Mouse (Mus musculus): ENCODE results near the gene Tbc1d16. TPM values are rescaled to one million over a fixed set of nuclear protein-coding genes. Genes with fewer than 3 reads are reported as not detected.

The Tbc1d16 gene
- polyA plus RNA-seq, 1 experiment = 5.0 TPM

DNA sequence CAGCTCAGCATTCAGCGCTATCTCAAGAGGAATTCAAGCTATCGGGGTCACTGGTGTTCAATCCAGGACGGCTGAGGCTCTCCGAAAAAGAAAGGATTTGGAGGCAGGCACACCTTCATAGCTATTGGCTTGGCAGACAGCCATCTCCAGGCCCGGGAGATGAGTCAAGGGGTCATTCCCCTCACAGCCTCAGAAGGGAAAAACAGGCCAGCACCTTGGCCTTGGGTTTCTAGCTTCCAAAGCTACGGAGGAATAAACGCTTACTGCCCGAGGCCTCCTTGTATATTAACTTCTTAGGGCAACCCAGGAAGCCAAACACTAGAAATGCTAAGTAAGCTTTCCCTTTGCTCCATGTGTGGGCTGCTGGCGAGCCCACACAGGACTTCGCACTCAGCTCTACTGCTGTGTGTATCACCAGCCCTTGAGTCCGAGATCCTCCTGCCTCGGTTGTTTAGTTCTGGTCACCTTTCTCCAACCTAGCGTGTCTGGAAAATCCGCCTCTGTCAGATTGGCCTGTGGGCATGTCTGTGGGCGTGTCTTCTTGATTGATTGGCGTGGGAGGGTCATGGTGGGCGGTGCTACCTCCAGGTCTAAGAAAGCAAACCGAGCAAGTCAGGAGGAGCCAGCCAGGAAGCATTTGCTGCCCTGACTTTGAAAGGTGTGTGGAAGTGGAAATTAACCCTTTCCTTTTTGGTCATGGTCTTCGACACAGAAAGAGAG is 15.0 kb downstream of the Tbc1d16 start:
- H3K36me3 ChIP-seq (ENCODE audit: control insufficient read depth, insufficient read depth, low read length) = no peaks in the 10 kb centered on the region
- no peak overlapping the region for H3K4me3 ChIP-seq (ENCODE audit: low read depth, low read length)
- 49% methylated on average over 19 of the region's 19 CpGs for WGBS
- H3K4me1 ChIP-seq (ENCODE audit: control insufficient read depth, insufficient read depth, insufficient read length, low read length) = peaks cover 26% of the 10 kb centered on the region
- no peaks in the 10 kb centered on the region for H3K27me3 ChIP-seq (ENCODE audit: control insufficient read depth, insufficient read depth, low read length)
- TF ChIP-seq CTCF (IDR thresholded peaks at IDR 0.05; ENCODE audit: extremely low read depth, insufficient read length, insufficient replicate concordance, low read depth, low read length) (no peak), POLR2A (IDR thresholded peaks at IDR 0.05; ENCODE audit: low read depth, low read length) (no peak)
- H3K27ac ChIP-seq (ENCODE audit: insufficient read depth, low read depth, low read length) = no peak overlapping the region

DNA sequence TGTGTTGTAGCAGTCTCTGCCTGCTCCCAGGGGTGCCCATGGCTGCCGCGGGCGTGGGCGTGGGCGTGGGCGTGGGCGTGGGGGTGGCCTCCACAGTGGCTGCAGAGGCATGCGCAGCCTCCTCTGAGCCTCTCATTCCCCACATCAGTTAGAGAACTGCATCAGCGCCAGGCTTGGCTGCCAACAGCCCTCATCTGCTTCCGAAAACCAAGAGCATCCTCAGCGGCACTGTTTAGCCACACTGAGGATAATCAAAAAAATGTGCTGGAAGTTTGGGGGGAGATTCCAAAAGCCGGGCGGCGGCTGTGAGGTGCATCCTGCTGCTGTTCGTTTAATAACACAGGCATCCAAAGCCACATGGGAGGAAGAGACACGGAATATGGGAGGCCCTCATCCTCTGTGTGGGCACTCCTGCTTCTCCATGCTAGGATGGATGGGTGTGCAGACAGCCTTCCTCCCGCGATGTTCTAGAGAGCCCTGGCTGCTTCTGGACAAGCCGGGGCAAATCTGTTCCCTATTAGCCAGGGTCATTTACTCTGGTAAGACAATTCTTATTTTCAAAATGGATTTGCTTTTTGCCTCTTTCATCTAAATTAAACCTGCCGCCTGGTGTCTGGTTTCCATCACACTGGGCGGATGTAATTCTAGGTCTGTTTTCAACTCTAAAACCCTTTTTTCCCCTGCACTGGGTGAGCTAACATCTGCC is 16.5 kb downstream of the Tbc1d16 start:
- TF ChIP-seq CTCF (IDR thresholded peaks at IDR 0.05; ENCODE audit: extremely low read depth, insufficient read length, insufficient replicate concordance, low read depth, low read length) = no peak
- TF ChIP-seq POLR2A (IDR thresholded peaks at IDR 0.05; ENCODE audit: low read depth, low read length) = no peak
- WGBS = 83% methylated on average over 21 of the region's 21 CpGs
- peaks cover 26% of the 10 kb centered on the region for H3K4me1 ChIP-seq (ENCODE audit: control insufficient read depth, insufficient read depth, insufficient read length, low read length)

DNA sequence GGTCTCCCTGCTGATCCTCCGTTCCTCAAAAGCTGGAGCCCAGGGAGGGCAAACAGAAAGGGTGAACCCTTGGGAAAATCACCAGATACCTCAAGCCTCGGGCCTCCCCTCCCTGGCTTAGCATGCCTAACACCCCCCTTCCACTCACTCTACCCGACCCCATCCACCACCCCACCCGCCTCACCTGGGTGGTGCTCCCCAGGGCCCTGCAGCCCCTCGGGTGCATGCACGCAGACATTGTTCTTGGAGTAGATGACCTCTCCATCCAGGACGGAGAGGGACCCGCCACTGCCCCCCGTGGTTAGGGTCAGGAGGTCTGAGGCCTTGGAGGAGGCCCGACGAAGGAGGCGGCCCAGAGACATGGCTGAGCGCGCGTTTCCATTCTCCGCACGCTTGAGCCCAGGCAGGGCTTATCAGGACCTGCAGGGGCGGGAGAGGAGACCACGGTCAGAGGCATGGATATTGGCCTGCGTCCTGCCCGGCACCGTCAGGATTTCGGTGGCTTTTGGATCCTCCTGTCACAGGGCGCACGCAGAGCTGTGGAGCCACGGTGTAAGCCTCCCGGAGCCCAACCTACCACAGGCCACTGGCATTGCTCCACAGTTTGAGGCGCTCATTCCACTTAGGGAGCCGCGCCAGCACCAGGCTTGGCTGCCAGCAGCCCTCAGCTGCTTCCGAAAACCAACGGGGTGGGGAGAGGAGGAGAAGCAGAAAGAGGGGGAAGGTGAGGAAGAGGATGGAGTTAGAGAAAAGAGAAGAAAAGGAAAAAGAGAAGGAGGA is 17.8 kb downstream of the Tbc1d16 start:
- H3K4me3 ChIP-seq (ENCODE audit: low read depth, low read length) = no peak overlapping the region
- H3K27ac ChIP-seq (ENCODE audit: insufficient read depth, low read depth, low read length) = no peak overlapping the region
- peaks cover 16% of the 10 kb centered on the region for H3K4me1 ChIP-seq (ENCODE audit: control insufficient read depth, insufficient read depth, insufficient read length, low read length)
- H3K27me3 ChIP-seq (ENCODE audit: control insufficient read depth, insufficient read depth, low read length) = no peaks in the 10 kb centered on the region
- H3K36me3 ChIP-seq (ENCODE audit: control insufficient read depth, insufficient read depth, low read length) = no peaks in the 10 kb centered on the region
- WGBS = 76% methylated on average over 32 of the region's 32 CpGs
- TF ChIP-seq CTCF (IDR thresholded peaks at IDR 0.05; ENCODE audit: extremely low read depth, insufficient read length, insufficient replicate concordance, low read depth, low read length) (no peak), POLR2A (IDR thresholded peaks at IDR 0.05; ENCODE audit: low read depth, low read length) (no peak)

More for the DNA sequence above, 16.5 kb downstream of the Tbc1d16 start:
- Histone ChIP-seq H3K36me3 (ENCODE audit: control insufficient read depth, insufficient read depth, low read length) (no peaks in the 10 kb centered on the region), H3K27ac (ENCODE audit: insufficient read depth, low read depth, low read length) (no peak overlapping the region), H3K4me3 (ENCODE audit: low read depth, low read length) (no peak overlapping the region), H3K27me3 (ENCODE audit: control insufficient read depth, insufficient read depth, low read length) (no peaks in the 10 kb centered on the region)

DNA sequence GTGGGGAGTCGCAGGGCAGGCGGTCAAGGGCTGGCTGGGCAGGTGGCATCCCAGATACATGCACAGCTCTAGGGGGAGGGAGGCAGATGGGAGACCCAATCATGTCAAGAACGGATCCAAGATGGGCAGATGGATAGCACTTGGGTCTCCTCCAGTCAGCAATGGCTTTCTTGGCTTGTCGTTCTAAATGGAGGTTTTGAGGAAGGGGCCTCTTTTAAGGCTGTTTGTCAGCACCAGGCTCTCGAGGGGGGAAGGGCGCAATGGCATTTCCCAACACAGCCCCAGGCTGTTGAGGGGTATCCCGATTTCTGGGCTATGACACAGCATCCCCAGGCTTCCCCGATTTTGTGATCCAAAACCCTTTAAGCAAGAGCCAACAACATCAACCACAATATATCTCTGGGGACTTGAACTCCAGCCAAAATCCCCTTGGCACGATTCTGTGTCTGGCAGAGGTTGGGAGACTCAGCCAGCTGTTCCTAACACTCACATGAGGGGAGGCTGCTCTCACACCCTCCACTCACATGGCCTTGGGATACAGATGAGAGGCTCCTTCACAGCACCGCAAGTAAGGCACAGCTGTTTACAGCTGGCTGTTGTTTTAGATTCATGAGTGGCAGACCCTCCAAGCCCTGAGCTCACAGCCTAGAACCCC is 18.8 kb downstream of the Tbc1d16 start:
- H3K36me3 ChIP-seq (ENCODE audit: control insufficient read depth, insufficient read depth, low read length) = no peaks in the 10 kb centered on the region
- no peaks in the 10 kb centered on the region for H3K27me3 ChIP-seq (ENCODE audit: control insufficient read depth, insufficient read depth, low read length)
- 69% methylated on average over 10 of the region's 10 CpGs for WGBS
- no peak for TF ChIP-seq POLR2A (IDR thresholded peaks at IDR 0.05; ENCODE audit: low read depth, low read length)
- no peak for TF ChIP-seq CTCF (IDR thresholded peaks at IDR 0.05; ENCODE audit: extremely low read depth, insufficient read length, insufficient replicate concordance, low read depth, low read length)
- H3K4me3 ChIP-seq (ENCODE audit: low read depth, low read length) = no peak overlapping the region
- peaks cover 9% of the 10 kb centered on the region; the same call in 1 of the 2 replicates for H3K4me1 ChIP-seq (ENCODE audit: control insufficient read depth, insufficient read depth, insufficient read length, low read length)
- H3K27ac ChIP-seq (ENCODE audit: insufficient read depth, low read depth, low read length) = no peak overlapping the region

- H3K4me1 ChIP-seq (ENCODE audit: control insufficient read depth, insufficient read depth, insufficient read length, low read length) = peaks cover 6% of the 10 kb centered on the region; the same call in 1 of the 2 replicates
- no peaks in the 10 kb centered on the region for H3K27me3 ChIP-seq (ENCODE audit: control insufficient read depth, insufficient read depth, low read length)
- 95% methylated on average over 20 of the region's 20 CpGs for WGBS
- TF ChIP-seq CTCF (IDR thresholded peaks at IDR 0.05; ENCODE audit: extremely low read depth, insufficient read length, insufficient replicate concordance, low read depth, low read length) (no peak), POLR2A (IDR thresholded peaks at IDR 0.05; ENCODE audit: low read depth, low read length) (no peak)
- H3K36me3 ChIP-seq (ENCODE audit: control insufficient read depth, insufficient read depth, low read length) = no peaks in the 10 kb centered on the region
- no peak overlapping the region for H3K27ac ChIP-seq (ENCODE audit: insufficient read depth, low read depth, low read length)
- H3K4me3 ChIP-seq (ENCODE audit: low read depth, low read length) = no peak overlapping the region
These were observed 19.4 kb downstream of the Tbc1d16 start for GRCm38 (mm10) chr11:119208870-119209370.

GRCm38 (mm10) chr11:119207986-119208385 is 20.3 kb downstream of the Tbc1d16 start:
- Histone ChIP-seq H3K27ac (ENCODE audit: insufficient read depth, low read depth, low read length) (no peak overlapping the region), H3K36me3 (ENCODE audit: control insufficient read depth, insufficient read depth, low read length) (no peaks in the 10 kb centered on the region), H3K4me1 (ENCODE audit: control insufficient read depth, insufficient read depth, insufficient read length, low read length) (no peaks in the 10 kb centered on the region; the same call in 1 of the 2 replicates), H3K4me3 (ENCODE audit: low read depth, low read length) (no peak overlapping the region), H3K27me3 (ENCODE audit: control insufficient read depth, insufficient read depth, low read length) (no peaks in the 10 kb centered on the region)
- WGBS = 84% methylated on average over 6 of the region's 6 CpGs
- TF ChIP-seq CTCF (IDR thresholded peaks at IDR 0.05; ENCODE audit: extremely low read depth, insufficient read length, insufficient replicate concordance, low read depth, low read length) (no peak), POLR2A (IDR thresholded peaks at IDR 0.05; ENCODE audit: low read depth, low read length) (no peak)

All from small intestine, adult 2 months (tissue).